Mouse (Mus musculus) CH12.LX (cell line): ENCODE measurements around the gene Kcmf1.

Experiments used
- BHLHE40 ChIP-seq: IDR thresholded peaks from 2 replicates; pipeline ENCODE4 v1.6.1; 2011; ENCODE audit warnings: mild to moderate bottlenecking, low read depth, low read length, improper control_type of control experiment
- CHD2 ChIP-seq: IDR thresholded peaks from 2 replicates; pipeline ENCODE4 v1.6.1; 2011; ENCODE audit warnings: low read length, improper control_type of control experiment
- CTCF ChIP-seq, 2 experiments: IDR thresholded peaks in 1 of 2; conservative IDR thresholded peaks in 1 of 2; 2 replicates each; pipeline ENCODE4 v1.5.1; 2011 to 2012; ENCODE audit warnings: low read depth in 2 of 2, low read length in 2 of 2, improper control_type of control experiment in 1 of 2, inconsistent platforms in 1 of 2, mild to moderate bottlenecking in 1 of 2, moderate library complexity in 1 of 2
- GABPA ChIP-seq: IDR thresholded peaks from 2 replicates; pipeline ENCODE4 v1.6.1; 2012; ENCODE audit warnings: low read depth, low read length, improper control_type of control experiment, inconsistent platforms; ENCODE audit not compliant: insufficient replicate concordance
- JUND ChIP-seq: conservative IDR thresholded peaks from 2 replicates; pipeline ENCODE4 v1.6.1; 2011; ENCODE audit warnings: low read depth, low read length, improper control_type of control experiment
- MAZ ChIP-seq: IDR thresholded peaks from 2 replicates; pipeline ENCODE4 v1.6.1; 2012; ENCODE audit warnings: low read depth, mild to moderate bottlenecking, inconsistent platforms, low read length, improper control_type of control experiment, moderate library complexity
- POLR2A ChIP-seq: IDR thresholded peaks from 2 replicates; pipeline ENCODE4 v1.6.1; 2011; ENCODE audit warnings: low read depth, mild to moderate bottlenecking, improper control_type of control experiment, low read length
- POLR2AphosphoS2 ChIP-seq: IDR thresholded peaks from 2 replicates; pipeline ENCODE4 v1.6.1; 2011; ENCODE audit warnings: low read depth, low read length, improper control_type of control experiment
- RCOR1 ChIP-seq: conservative IDR thresholded peaks from 2 replicates; pipeline ENCODE4 v1.6.1; 2012; ENCODE audit warnings: low read depth, mild to moderate bottlenecking, inconsistent platforms, low read length, improper control_type of control experiment
- TCF12 ChIP-seq: IDR thresholded peaks from 2 replicates; pipeline ENCODE4 v1.6.1; 2014; ENCODE audit warnings: low read depth, mild to moderate bottlenecking, inconsistent platforms, low read length, improper control_type of control experiment
- USF2 ChIP-seq: conservative IDR thresholded peaks from 2 replicates; pipeline ENCODE4 v1.6.1; 2011; ENCODE audit warnings: low read depth, low read length, improper control_type of control experiment
- ZMIZ1 ChIP-seq: IDR thresholded peaks from 2 replicates; pipeline ENCODE4 v1.6.1; 2012; ENCODE audit warnings: low read depth, mild to moderate bottlenecking, inconsistent platforms, low read length, improper control_type of control experiment
- ZNF384 ChIP-seq: IDR thresholded peaks from 2 replicates; pipeline ENCODE4 v1.6.1; 2012; ENCODE audit warnings: low read depth, low read length, improper control_type of control experiment, inconsistent platforms

DNA sequence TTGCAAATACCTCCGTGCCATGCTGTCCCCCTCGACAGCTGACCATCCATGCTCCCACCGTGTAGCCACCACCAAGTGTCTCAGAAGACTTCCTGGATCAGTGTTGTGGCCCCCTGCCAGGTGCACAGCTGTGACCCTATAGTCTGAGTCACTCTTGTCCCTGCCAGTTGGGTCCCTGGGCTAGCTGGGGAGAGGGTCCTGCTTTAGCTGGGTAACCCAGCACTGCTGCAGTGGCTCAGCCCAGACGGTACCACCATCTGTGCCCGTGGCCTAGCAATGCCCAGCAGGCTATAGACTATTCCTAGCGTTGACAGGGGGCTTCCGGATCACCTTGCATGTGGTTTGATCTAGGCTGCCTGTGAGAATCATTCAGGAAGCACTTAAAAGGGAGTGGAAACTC, 89.5 kb downstream of the Kcmf1 start:
- TF ChIP-seq CTCF (conservative IDR thresholded peaks at IDR 0.05 in 1 of 2, IDR thresholded peaks at IDR 0.05 in 1 of 2; ENCODE audit: low read depth in 2 of 2, low read length in 2 of 2) (no peak), POLR2A (no peak), USF2 (no peak), MAZ (no peak), RCOR1 (no peak), TCF12 (no peak), BHLHE40 (no peak), CHD2 (no peak), ZNF384 (no peak), JUND (no peak), GABPA (no peak), POLR2AphosphoS2 (no peak), ZMIZ1 (no peak)
